Mouse (Mus musculus) heart, embryonic 10.5 days (tissue): ENCODE data around the gene Serpinb9b. TPM values are rescaled to one million over a fixed set of nuclear protein-coding genes. Genes with fewer than 3 reads are reported as not detected.

ENCODE experiments used
- DNase-seq: peaks from one replicate; pipeline ENCODE4 v3.0.0-alpha.2; 2017; ENCODE audit warnings: low spot score
- H3K27ac ChIP-seq: fragments of 300-500 bp; sonication (generic); 2 replicates; pipeline ENCODE4 v1.5.1; 2016; ENCODE audit warnings: mild to moderate bottlenecking
- H3K27me3 ChIP-seq: fragments of 300-500 bp; sonication (generic); 2 replicates; pipeline ENCODE4 v1.6.1; 2016; ENCODE audit warnings: mild to moderate bottlenecking; ENCODE audit not compliant: poor library complexity, insufficient read depth, severe bottlenecking
- H3K36me3 ChIP-seq: fragments of 300-500 bp; sonication (generic); 2 replicates; pipeline ENCODE4 v1.6.1; 2016; ENCODE audit warnings: mild to moderate bottlenecking, moderate library complexity
- H3K4me1 ChIP-seq: fragments of 300-500 bp; sonication (generic); 2 replicates; pipeline ENCODE4 v1.6.1; 2016; ENCODE audit warnings: mild to moderate bottlenecking
- H3K4me3 ChIP-seq: fragments of 300-500 bp; sonication (generic); 2 replicates; pipeline ENCODE4 v1.5.1; 2016; ENCODE audit warnings: mild to moderate bottlenecking, moderate library complexity
- H3K9me3 ChIP-seq: fragments of 300-500 bp; sonication (generic); 2 replicates; pipeline ENCODE4 v1.6.1; 2016; ENCODE audit warnings: mild to moderate bottlenecking, moderate library complexity
- WGBS: fragments of 180-500 bp; shearing (Covaris S2); methylation state at CpG from one replicate; pipeline ENCODE4 v1.1.7; 2016; 5-methylcytosine and 5-hydroxymethylcytosine counted together
- polyA plus RNA-seq: library from polyadenylated mRNA; unstranded; fragments of >200 nt; fragmentation: Nextera tagmentation; extraction: Ambion mirVana; gene quantifications from 2 replicates; pipeline ENCODE4 v1.2.1, GENCODE M21; 2016

The Serpinb9b gene
- polyA plus RNA-seq, 1 experiment from 2014 or later, result 1.0 TPM

DNA sequence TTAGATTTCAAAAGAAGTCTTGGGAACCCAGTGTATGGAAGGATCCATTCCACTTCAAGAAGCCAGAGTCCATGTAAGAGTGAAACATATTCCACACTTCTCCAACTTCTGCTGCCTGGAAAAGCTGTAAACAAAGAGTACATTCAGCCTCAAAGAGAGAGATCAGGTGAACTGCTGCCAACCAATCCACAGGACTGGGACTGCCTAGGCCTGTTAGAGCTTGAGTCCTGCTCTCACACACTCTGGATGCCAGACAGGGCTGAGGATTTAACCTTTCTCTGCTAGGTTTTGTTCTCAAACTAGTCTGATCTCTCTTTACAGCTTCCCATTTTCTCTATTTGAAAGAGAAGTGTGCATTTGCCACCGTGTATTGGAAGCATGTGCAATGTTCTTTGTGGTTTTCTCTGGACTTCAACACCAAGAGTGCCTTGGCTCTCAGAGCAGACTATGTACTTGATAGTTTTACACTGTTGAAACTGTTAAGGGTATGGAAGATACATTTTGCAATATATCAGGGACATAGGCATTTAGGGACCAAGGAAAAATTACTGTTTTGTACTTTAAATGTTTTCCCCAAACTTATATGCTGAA lies 40.3 kb downstream of the Serpinb9b start:
- no peaks in the 10 kb centered on the region for H3K4me1 ChIP-seq
- no peak overlapping the region for H3K27ac ChIP-seq
- H3K36me3 ChIP-seq, result no peaks in the 10 kb centered on the region
- no peaks in the 10 kb centered on the region for H3K27me3 ChIP-seq
- no peak for DNase-seq
- no peaks in the 10 kb centered on the region for H3K9me3 ChIP-seq
- no peak overlapping the region for H3K4me3 ChIP-seq
- WGBS, result 75% methylated on average over 1 of the region's 1 CpGs

DNA sequence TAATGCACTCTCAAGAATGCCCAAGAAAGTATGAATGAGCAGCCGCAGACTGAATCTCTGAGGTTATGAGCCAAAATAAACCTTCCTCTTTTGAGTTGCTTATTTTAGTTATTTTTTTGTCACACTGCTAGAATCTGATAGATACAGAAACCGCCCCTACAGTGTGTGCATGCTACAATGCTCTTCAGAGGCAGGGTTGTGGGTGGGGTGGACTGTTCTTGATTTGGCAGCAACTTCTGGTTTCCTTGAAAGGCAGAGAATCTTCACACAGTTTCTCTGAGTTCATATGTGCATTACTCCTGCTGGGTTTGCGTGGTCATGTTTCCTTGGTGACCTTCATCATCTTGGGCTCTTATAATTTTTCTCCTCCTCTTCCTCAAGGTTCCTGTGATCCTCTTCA lies 40.9 kb downstream of the Serpinb9b start:
- 69% methylated on average over 3 of the region's 3 CpGs for WGBS
- no peak overlapping the region for H3K27ac ChIP-seq
- no peak for DNase-seq
- H3K4me1 ChIP-seq, result no peaks in the 10 kb centered on the region
- H3K36me3 ChIP-seq, result no peaks in the 10 kb centered on the region
- no peaks in the 10 kb centered on the region for H3K27me3 ChIP-seq
- no peaks in the 10 kb centered on the region for H3K9me3 ChIP-seq
- H3K4me3 ChIP-seq, result no peak overlapping the region

DNA sequence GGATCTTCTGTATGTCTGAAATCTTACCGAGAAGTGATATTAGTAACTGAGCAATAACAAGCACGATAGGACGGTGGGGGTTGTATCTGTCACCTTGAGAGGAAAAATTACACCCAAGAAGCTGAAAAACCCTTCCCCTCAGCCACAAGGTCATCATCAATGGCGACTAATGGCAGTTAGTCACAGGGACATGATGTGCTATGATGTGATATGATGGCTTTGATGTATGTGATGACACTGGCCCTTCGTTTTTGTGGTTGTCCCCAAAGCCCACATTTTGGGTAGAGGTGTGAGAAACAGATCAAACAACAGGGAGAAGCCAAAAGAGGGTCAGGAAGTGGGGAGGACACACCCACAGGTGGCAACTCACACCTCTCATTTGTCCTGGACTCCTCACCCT lies 44.6 kb downstream of the Serpinb9b start:
- 71% methylated on average over 5 of the region's 5 CpGs for WGBS
- no peaks in the 10 kb centered on the region for H3K36me3 ChIP-seq
- no peaks in the 10 kb centered on the region for H3K27me3 ChIP-seq
- H3K4me1 ChIP-seq, result no peaks in the 10 kb centered on the region
- no peak for DNase-seq
- no peaks in the 10 kb centered on the region for H3K9me3 ChIP-seq
- no peak overlapping the region for H3K4me3 ChIP-seq
- H3K27ac ChIP-seq, result no peak overlapping the region

DNA sequence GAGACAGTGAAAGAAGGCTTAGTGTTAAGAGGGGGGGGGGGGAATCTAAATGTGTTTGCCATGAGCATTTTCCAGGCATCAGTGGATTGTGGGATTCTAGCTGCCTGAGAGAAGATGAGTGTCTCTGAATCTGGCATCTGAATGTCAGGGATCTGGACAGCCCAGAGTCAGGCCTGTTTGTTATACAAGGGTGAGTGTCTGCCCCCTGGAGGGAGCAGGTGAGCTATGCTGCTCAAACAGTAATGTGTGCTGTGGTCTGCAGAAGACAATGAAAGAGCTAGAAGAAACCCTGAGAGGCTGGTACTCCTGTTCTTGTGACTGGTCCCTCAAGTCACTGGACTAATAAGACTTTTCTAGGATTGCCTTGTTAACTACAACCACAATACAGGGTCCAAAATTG lies 46.8 kb downstream of the Serpinb9b start:
- H3K27me3 ChIP-seq, result no peaks in the 10 kb centered on the region
- no peaks in the 10 kb centered on the region for H3K36me3 ChIP-seq
- no peaks in the 10 kb centered on the region for H3K9me3 ChIP-seq
- H3K27ac ChIP-seq, result no peak overlapping the region
- DNase-seq, result no peak
- no peak overlapping the region for H3K4me3 ChIP-seq
- no peaks in the 10 kb centered on the region for H3K4me1 ChIP-seq

DNA sequence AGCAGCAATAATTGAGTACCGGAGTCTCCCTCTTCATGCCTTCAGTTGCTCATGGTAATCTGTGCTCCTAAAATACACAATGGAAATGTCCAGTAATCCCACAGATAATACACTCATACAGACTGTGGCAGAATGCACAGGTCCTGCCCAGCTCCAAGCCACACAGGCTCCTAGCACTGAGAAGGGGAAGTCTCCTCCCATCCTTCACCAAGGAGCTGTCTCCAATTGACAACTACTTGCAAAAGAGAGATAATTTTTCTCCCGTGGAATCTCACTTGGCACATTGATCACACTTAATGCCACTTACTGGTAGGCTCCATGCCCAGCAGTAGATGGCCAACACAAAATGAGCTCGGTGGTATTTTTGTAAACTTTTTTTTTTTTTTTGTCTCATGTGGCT lies 49.0 kb downstream of the Serpinb9b start:
- Histone ChIP-seq H3K4me1 (no peaks in the 10 kb centered on the region), H3K36me3 (no peaks in the 10 kb centered on the region), H3K27ac (no peak overlapping the region), H3K27me3 (no peaks in the 10 kb centered on the region), H3K9me3 (no peaks in the 10 kb centered on the region), H3K4me3 (no peak overlapping the region)
- WGBS, result 53% methylated on average over 3 of the region's 3 CpGs
- DNase-seq, result no peak

DNA sequence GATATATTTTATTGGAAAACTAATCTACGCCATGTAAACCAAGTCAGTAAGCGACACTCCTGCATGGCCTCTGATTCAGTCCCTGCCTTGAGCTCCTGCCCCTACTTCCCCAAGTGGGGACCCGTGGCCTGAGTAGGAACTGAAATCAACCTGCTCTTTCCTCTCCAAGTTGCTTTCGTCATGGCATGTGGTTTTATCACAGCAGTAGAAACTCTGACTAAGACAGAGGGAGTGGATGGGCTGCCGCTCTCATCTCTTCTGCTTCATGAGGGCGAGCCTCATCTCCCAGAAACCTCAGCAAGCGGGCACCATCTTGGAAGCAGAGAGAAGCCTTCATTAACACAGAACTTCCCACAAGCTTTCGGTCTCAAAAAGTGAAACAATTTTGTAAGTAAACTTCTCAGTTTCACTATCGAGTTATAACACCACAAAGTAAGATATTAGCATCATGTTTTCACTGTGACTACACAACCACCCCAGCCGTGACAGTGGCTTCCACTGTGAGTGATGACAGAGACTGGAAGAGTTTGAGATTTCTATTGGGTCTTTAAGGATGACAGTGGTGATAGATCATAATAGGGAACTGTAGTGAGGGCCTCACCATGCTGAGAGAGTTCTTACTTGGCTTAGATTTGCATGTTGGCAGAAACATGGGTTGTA lies 49.9 kb downstream of the Serpinb9b start:
- Histone ChIP-seq H3K36me3 (no peaks in the 10 kb centered on the region), H3K9me3 (no peaks in the 10 kb centered on the region), H3K27me3 (no peaks in the 10 kb centered on the region), H3K4me3 (no peak overlapping the region), H3K27ac (no peak overlapping the region), H3K4me1 (no peaks in the 10 kb centered on the region)
- WGBS, result 86% methylated on average over 10 of the region's 10 CpGs
- DNase-seq, result no peak

DNA sequence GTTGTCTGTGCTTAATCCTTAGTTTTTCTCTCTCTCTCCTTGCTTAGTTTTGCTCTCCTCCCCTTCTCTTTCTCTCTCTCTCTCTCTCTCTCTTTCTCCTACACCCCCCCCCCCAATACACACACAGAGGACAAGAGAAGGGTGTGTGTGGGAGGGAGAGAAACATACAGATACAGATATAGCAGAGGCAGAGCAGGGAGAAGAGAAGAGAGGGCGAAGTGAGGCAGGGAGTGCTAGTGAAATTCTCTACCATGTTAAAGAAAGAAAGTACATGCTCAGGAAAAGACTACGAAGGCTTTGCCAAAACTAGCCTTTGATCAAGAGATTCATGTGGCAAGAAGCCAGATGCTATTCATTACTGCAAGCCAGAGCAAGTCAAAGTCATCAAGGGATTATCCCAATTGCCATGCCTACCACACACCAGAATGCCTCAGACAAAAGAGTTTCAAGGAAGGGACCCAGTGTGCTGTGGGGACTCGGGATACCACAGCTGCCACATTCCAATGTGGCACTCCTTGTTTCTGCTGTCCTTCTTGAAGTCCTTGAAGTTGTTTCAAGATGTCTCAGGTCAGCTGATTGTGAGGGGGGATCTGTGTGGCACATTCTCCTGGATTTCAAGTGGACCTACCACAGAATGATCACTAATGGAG lies 51.0 kb downstream of the Serpinb9b start, which contains the start of gene Serpinb1b:
TSS of gene Serpinb1b (plus strand) at position 520 of the 650 bp plus-strand sequence.
- peak within 1 kb of the TSS; percentile 24; the same call in 1 of the 2 replicates for H3K4me3 ChIP-seq
- WGBS, result 71% methylated on average over 3 of the region's 3 CpGs
- H3K27ac ChIP-seq, result peak within 1 kb of the TSS; percentile 10; the same call in 1 of the 2 replicates
- H3K9me3 ChIP-seq, result no peaks in the 10 kb centered on the region
- DNase-seq, result no peak
- no peaks in the 10 kb centered on the region for H3K36me3 ChIP-seq
- H3K27me3 ChIP-seq, result no peaks in the 10 kb centered on the region
- no peaks in the 10 kb centered on the region for H3K4me1 ChIP-seq

DNA sequence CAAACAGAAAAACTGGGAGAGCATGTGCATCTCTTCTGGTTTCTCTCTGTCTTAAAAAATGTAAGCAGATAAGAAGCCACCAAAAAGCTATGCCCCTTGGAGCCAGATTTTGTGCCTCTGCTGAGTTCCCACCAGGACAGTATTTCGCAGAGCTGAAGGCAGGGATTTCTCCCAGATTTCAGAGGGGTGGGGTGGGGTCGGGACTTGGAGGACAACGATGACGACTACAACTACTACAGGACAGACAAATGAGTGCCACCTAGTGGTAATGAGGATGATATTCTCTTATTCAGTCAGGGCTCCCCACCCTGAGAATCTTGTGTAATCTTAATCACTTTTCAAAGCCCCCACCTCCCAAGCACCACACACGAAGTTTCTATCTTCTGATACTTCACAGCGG lies 52.2 kb downstream of the Serpinb9b start:
- 21% methylated on average over 6 of the region's 6 CpGs for WGBS
- peak overlapping the region; percentile 10; the same call in 1 of the 2 replicates for H3K27ac ChIP-seq
- no peak for DNase-seq
- no peaks in the 10 kb centered on the region for H3K9me3 ChIP-seq
- no peaks in the 10 kb centered on the region for H3K36me3 ChIP-seq
- peak overlapping the region; percentile 24; the same call in 1 of the 2 replicates for H3K4me3 ChIP-seq
- H3K4me1 ChIP-seq, result no peaks in the 10 kb centered on the region
- H3K27me3 ChIP-seq, result no peaks in the 10 kb centered on the region

DNA sequence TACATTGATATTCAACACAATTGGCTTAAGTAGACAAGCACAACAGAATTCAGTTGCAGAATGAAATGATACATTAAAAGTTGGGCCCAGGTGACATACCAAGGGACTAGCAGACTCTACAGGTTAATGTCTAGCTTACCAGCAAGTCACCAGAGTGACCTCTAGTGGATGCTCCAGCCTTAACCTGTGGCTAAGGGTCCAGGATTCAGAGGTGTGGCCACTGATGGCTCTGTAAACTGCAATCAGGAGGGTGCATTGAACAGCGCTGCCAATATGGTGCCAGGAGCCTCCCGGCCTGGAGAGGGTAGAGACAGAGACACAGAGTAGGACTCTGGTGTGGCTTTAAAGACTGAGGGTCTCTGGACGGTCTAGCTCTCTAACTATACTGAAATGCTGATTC lies 53.1 kb downstream of the Serpinb9b start:
- WGBS, result 9% methylated on average over 3 of the region's 3 CpGs
- no peaks in the 10 kb centered on the region for H3K27me3 ChIP-seq
- no peak overlapping the region for H3K27ac ChIP-seq
- DNase-seq, result no peak
- no peak overlapping the region for H3K4me3 ChIP-seq
- H3K9me3 ChIP-seq, result no peaks in the 10 kb centered on the region
- 0 out of 2 replicates have a peak, but pooled peaks cover 1% of the 10 kb centered on the region for H3K4me1 ChIP-seq
- H3K36me3 ChIP-seq, result no peaks in the 10 kb centered on the region

DNA sequence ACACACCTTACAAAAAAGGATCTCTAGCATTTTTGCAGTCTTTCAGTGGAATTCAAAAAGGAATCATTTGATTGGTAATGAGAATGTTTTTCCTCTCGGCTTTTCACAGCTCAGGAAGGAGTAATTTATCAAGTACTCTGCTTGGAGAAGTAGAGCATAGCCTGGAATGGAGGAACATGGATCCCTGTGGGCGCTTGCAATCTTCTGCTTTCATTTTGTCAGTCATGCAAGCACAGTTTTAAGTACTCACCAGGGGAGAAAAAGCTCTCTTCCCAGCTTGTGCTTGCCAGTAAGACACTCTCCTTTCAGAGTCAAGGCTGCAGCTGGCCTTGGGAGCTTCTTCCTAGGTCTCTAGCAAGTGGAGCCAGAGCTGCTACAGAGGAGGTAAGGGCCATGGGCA lies 56.6 kb downstream of the Serpinb9b start:
- Histone ChIP-seq H3K4me3 (no peak overlapping the region), H3K4me1 (0 out of 2 replicates have a peak, but pooled peaks cover 5% of the 10 kb centered on the region), H3K9me3 (peaks cover 6% of the 10 kb centered on the region; the same call in 1 of the 2 replicates), H3K27me3 (no peaks in the 10 kb centered on the region), H3K27ac (no peak overlapping the region), H3K36me3 (no peaks in the 10 kb centered on the region)
- WGBS, result 61% methylated on average over 2 of the region's 2 CpGs
- DNase-seq, result no peak

DNA sequence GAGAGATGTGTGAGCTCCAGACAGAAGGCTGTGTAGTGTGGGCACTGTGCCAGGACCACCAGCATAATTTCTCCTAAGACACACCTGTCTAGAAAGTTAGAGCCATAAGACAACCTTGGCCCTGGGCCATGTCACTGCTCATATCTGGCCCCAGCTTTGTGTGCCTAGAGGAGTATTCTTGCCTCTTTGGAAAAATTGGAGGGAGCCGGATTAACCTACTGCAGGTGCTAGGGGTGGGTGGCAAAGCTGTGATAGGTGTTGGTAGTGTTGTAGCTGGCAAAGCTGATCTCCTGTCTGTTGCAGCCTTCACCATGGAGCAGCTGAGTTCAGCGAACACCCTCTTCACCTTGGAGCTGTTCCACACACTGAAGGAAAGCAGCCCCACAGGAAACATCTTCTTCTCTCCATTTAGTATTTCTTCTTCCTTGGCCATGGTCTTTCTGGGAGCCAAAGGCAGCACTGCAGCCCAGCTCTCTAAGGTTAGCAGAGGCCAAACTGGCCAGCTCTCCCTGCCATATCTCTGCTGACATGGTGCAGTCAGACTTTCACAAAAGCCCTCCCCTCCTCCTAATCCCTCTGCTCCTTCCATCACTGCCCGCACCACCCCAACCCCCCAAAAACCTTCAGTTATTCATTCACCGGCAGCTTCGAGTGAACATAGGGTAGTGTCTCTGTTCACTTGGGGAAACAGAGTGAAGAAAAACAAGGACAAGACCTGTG lies 57.9 kb downstream of the Serpinb9b start:
- H3K36me3 ChIP-seq, result no peaks in the 10 kb centered on the region
- no peak for DNase-seq
- H3K27me3 ChIP-seq, result no peaks in the 10 kb centered on the region
- no peak overlapping the region for H3K4me3 ChIP-seq
- 0 out of 2 replicates have a peak, but pooled peaks cover 5% of the 10 kb centered on the region for H3K4me1 ChIP-seq
- WGBS, result 62% methylated on average over 5 of the region's 5 CpGs
- no peak overlapping the region for H3K27ac ChIP-seq
- H3K9me3 ChIP-seq, result peaks cover 6% of the 10 kb centered on the region; the same call in 1 of the 2 replicates

DNA sequence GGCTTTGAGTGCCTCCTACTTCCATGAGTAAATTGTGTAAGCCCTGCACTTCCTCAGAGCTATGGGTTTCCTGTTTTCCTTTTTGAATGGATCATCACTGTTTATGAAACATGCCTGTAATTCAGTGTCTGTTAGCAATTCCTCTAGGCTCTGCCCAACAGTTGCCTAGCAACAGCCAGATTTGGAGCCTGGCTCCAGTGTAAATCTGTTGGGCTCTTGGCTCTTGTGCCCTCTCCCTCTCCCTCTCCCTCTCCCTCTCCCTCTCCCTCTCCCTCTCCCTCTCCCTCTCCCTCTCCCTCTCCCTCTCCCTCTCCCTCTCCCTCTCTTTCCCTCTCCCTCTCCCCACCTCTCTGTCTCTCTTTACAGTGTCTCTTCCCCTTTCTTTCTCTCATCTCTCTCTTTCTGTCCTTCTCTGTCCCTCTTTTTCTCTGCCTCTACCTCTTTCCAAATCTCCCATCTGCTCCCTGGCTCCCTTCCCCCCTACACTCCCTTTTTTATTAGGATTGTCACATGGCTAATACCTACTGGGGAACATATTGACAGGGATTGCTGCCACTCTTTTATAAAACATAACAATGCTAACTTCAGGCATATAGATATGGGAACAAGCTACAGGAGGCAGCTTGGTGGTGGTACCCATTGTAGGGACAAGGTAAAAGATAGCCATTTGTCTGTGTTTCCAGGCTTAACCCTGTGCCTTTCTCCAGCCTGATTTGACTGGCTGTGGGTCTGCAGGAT lies 58.6 kb downstream of the Serpinb9b start:
- 0 out of 2 replicates have a peak, but pooled peaks cover 5% of the 10 kb centered on the region for H3K4me1 ChIP-seq
- no peak for DNase-seq

More for the DNA sequence above, 58.6 kb downstream of the Serpinb9b start:
- Histone ChIP-seq H3K4me3 (no peak overlapping the region), H3K9me3 (peaks cover 6% of the 10 kb centered on the region; the same call in 1 of the 2 replicates), H3K36me3 (no peaks in the 10 kb centered on the region), H3K27ac (no peak overlapping the region), H3K27me3 (no peaks in the 10 kb centered on the region)
